Mouse (Mus musculus) T-helper 17 cell (primary cell): Measurements from ENCODE around the gene Golgb1.

Experiments
- in situ Hi-C, 2 experiments: fragments of 300-600 bp; cut with MboI, MseI; formaldehyde crosslinking; loops; 1 replicate in 1 of 2; 2 replicates in 1 of 2; pipeline ENCODE4 v1.15.1; 2025; ENCODE audit warnings: high pct_unique_total_duplicates in 2 of 2

Gene Golgb1

DNA sequence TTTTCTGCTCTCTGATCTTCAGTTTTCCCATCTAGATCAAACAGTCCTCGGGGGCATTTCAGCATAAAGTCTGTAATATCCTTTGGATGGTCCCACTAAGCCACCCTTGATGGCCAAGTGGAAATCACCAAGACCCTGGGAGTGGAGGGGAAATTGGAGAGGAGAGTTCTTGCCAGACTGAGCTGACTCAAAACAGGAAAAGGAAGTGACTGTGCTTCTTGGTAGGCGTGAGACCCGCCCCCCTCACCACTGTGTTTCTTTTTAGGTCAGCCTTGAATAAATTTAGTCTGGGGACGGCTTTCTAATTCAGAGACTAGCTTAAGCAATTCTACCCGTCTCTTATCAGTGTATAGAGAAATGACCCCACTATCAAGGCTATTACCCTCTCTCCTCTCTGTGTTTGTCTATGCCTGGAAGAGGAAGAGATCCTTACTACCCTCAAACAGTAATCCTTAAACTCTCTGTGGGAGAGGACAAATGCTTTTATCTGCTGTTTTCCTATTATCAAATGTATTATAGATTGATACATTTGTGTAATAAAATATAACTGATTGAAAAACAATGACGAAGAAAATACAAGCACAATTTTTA lies 66.3 kb downstream of the Golgb1 start:
- in situ Hi-C loops: no loop called here

DNA sequence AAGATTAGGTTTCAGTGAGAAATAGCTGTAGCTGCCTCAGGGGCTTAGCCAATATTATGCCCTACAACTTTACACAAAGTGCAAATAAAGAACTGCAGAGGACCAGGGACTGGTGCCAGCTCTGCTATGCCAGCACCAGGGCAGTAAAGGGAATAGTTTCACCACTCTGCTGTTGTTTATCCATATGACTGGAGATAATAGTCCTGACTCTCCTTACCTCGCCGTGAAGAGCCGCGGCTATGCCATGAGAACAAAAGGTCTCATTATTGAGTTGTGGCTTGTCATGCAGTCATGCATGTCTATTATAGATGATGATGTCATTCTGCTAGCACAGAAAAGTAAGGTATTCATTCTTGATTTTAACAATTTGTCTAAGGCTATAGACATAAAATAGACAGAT lies 67.0 kb downstream of the Golgb1 start:
- in situ Hi-C loops: no loop called here

DNA sequence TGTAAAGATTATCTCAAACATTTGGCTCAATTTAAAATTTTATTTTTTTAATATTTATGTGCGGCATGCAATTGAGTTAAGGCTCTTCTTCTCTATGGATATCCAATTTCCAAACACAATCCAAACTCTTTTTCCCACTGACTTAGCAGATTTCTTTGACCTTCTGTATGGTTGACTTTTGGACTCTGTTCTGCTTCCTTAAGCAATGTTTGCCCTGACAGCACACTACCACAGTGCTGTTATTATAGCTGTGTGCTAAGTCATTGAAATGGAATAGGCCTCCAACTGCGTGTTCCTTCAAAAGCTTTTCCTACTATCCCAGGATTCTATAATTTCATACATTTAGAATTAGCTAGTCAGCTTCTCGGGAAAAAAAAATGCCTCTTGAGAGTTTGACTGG lies 68.7 kb downstream of the Golgb1 start:
- in situ Hi-C loops: no loop called here

DNA sequence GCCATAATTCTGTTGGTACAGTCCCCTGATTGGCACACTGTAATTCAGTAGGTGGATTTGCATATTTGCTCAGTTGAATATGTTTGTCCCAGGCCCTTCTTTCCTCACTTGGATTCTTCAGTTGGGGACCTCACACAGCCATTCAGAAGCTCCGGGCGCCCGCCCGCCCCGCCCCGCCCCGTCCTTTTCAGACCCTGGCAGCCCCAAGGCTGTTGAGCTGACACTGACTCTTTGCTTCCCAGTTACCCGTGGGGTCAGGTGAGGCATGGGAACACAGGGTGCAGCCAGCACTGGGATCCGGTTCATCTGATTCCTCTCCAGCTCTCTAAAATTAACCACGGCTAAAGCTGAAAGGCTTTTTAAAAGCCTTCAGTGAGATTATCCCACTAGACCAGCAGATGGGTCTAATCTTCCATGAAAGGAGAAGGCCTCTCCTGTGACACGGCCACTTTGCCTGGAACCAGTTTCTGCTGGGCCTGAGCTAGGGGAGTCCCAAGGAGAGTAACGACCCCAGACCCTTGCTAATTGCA lies 70.0 kb downstream of the Golgb1 start:
- in situ Hi-C loops: no loop called here

DNA sequence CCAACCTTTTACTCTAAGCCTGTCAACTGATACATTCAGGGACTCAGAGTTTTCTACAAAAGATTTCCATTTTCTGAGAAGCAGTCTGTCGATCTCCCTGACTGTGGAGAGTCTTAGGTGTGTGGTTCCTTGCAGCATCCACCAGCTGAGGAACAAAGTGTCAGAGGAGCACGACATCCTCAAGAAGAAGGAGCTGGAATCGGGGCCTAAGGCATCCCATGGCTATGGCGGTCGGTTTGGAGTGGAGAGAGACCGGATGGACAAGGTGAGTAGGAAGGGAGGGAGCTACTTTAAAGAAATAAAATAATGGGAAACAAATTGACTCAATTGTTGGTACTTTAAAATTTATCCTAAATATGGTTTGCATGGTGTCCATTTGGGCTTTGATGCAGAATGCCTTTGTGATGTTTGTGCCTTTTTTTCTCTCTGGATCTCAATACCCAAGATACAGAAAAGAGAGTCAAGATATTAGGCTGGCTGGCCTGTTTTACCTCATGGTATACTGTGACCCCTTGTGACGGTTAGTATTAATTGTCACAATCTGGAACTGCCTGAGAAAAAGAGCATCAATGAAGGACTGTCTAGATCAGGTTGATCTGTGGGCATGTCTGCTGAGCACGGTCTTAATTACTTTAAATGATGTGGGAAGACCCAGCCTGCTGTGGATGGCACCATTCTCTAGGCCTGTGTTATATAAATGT lies 71.7 kb downstream of the Golgb1 start:
- in situ Hi-C loops: no loop called here

DNA sequence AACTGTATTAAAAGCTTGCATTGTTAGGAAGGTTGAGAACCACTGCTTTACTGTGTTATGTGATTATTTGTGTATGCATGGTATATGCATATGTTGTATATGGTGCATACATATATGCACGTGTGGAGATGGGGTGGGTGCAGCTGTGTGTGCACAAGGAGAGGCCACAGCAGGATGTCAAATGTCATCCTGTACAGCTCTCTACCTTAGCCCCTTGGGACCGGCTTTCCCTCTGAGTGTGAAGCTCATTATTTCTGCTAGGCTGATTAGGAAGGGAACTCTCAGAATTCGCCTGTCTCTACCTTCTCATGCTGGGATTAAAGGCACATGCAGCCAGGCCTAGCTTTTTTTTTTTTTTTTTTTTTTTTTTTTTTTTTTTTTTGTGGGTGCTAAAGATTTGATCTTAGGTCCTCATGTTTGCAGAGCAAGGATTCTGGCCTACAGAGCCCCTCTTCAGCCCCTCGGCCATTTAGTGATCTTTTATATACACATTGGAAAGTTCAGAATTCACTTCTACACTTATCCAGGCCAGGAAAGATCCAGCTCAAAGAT lies 72.8 kb downstream of the Golgb1 start:
- in situ Hi-C loops: no loop called here

DNA sequence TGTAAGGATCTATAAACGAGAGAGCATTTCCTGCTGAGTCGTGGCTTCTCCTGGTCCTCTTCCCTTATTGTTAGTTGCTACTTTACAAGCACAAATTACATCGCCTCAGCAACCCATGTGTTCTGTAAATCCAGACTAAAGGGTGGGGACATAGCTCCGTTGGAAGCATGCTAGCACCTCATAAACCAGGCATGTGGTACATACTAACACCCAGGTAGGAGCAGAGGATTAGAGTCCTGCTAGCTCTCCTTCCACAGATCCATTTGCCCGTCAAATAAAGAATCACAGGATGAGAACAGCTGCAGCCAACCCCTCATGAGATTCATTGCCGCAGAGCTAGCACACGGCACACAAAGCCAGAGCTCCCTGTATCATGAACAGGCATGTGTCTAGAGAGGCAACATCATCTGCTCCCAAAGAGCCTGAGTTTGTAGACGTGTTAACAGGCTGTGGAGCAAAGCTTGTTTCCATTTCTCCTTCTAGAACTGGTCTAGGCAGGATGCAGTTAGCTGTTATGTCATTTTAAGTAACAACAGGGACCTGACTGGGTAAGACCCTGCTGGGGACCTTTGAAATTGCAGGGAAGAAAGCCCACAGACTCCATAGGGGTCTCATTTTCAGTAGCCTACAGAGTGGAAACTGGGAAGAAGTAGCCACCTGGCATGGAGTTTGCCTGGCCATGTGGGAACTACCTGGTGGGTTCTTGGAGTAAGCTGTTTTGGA lies 74.8 kb downstream of the Golgb1 start:
- in situ Hi-C loops: no loop called here

DNA sequence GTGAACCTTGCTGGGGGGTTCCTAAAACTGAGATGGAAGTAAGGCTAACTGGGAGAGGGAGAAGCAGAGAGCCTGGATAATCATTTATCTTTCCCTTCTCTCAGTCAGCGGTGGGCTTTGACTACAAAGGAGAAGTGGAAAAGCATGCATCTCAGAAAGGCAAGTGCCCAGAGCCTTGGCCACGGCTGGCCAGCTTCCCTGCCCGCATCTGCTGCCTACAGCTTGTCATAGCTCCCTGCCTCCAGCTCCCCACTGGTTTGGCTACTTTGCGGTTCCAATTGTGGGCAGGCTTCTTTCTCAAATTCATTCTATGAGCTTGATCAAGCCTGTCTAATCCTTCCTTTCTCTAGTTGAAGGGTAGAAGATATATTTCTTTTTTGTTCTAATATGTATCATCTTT lies 76.1 kb downstream of the Golgb1 start:
- in situ Hi-C loops: no loop called here

DNA sequence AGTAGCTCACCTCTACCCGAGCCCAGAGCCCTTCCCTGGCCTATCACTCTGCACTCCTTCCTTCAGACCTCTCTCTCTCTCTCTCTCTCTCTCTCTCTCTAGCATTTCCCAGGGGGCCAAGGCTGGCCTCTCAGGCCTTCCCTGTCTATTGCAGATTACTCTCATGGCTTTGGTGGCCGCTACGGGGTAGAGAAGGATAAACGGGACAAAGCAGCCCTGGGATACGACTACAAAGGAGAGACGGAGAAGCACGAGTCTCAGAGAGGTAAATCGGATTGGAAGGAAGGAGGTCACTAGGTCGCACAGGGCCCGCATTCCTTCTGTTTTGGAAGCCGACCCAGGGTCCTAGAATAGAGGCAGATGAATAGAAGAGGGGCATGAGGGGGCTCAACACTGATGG lies 80.2 kb downstream of the Golgb1 start:
- in situ Hi-C loops: no loop called here

DNA sequence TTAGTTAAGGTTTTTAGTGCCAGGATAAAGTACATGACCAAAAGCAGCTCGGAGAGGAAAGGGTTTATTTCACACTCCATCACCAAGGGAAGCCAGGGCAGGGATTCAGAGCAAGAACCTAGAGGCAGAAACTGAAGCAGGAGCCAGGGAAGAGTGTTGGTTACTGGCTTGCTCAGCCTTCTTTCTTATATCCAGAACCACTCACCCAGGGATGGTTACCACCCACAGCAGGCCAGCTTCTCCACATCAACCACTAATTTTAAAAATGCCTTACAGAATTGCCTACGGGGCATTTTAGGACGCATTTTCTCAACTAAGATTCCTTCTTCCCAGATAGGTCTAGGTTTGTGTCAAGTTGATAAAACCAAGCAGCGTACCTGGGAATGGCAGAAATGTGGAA lies 88.5 kb downstream of the Golgb1 start:
- in situ Hi-C loops: no loop called here

DNA sequence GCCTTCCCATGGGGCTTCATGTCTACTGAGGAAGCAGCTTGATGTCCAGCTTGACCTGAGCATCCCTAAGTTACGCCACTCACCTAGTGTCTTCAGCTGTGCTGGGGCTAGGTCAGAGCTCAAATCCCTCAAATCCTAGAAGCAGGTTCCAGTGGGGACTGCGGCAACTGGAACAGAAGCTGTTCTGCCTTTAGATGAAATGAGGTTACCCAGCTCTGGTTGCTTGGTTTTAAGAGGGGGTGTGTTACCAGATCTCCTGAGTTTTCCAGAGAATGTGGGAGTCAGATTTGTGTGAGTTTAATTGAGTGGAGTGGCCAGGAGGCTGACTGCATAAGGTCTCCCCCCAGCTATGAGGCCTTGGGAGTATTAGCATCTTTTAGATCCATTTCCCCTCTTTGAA lies 104.2 kb downstream of the Golgb1 start:
- in situ Hi-C loops: no loop called here
